Mouse (Mus musculus): ENCODE results near the gene Dicer1.

Dicer1 gene

GRCm38 (mm10) chr12:104677371-104677924 is 74.3 kb downstream of the Dicer1 start:
- DNase-seq (ENCODE audit: low read depth, low spot score): no peak

GRCm38 (mm10) chr12:104676535-104677370 is 75.0 kb downstream of the Dicer1 start:
- DNase-seq (ENCODE audit: low read depth, low spot score): no peak

GRCm38 (mm10) chr12:104672976-104673375 is 78.8 kb downstream of the Dicer1 start:
- no peak for DNase-seq (ENCODE audit: low read depth, low spot score)

GRCm38 (mm10) chr12:104672406-104672805 is 79.3 kb downstream of the Dicer1 start:
- no peak for DNase-seq (ENCODE audit: low read depth, low spot score)

GRCm38 (mm10) chr12:104667846-104668245 is 83.9 kb downstream of the Dicer1 start:
- no peak for DNase-seq (ENCODE audit: low read depth, low spot score)

- no peak for DNase-seq (ENCODE audit: low read depth, low spot score)
Observed at GRCm38 (mm10) chr12:104665951-104666350, 85.8 kb downstream of the Dicer1 start.

GRCm38 (mm10) chr12:104665521-104665920 is 86.2 kb downstream of the Dicer1 start:
- DNase-seq (ENCODE audit: low read depth, low spot score): no peak

- no peak for DNase-seq (ENCODE audit: low read depth, low spot score)
Observed at GRCm38 (mm10) chr12:104656146-104656545, 95.6 kb downstream of the Dicer1 start.

GRCm38 (mm10) chr12:104655006-104655405 is 96.7 kb downstream of the Dicer1 start:
- no peak for DNase-seq (ENCODE audit: low read depth, low spot score)

- DNase-seq (ENCODE audit: low read depth, low spot score): no peak
Observed at GRCm38 (mm10) chr12:104652021-104652420, 99.7 kb downstream of the Dicer1 start.

- no peak for DNase-seq (ENCODE audit: low read depth, low spot score)
Observed at GRCm38 (mm10) chr12:104651269-104651668, 100.5 kb downstream of the Dicer1 start.

GRCm38 (mm10) chr12:104650510-104651260 is 101.1 kb downstream of the Dicer1 start:
- DNase-seq (ENCODE audit: low read depth, low spot score): no peak

GRCm38 (mm10) chr12:104648366-104648765 is 103.4 kb downstream of the Dicer1 start:
- DNase-seq (ENCODE audit: low read depth, low spot score): no peak

GRCm38 (mm10) chr12:104642337-104642736 is 109.4 kb downstream of the Dicer1 start:
- DNase-seq (ENCODE audit: low read depth, low spot score): no peak

- DNase-seq (ENCODE audit: low read depth, low spot score): no peak
Observed at GRCm38 (mm10) chr12:104640934-104641333, 110.8 kb downstream of the Dicer1 start.

- no peak for DNase-seq (ENCODE audit: low read depth, low spot score)
Observed at GRCm38 (mm10) chr12:104638156-104638555, 113.6 kb downstream of the Dicer1 start.

Data from retina, postnatal 7 days (tissue).